Mouse (Mus musculus) heart, adult 18-20 months (tissue): ENCODE results near the gene Zfhx3. TPM values are rescaled to one million over a fixed set of nuclear protein-coding genes. Genes with fewer than 3 reads are reported as not detected.

Experiments used
- DNase-seq, 2 experiments: peaks; one replicate each; pipeline ENCODE4 v3.0.0; 2021 to 2022; ENCODE audit warnings: mixed read lengths in 1 of 2
- total RNA-seq, 2 experiments: library from RNA; stranded (reverse); gene quantifications; 2 replicates each; pipeline ENCODE4 v1.2.3; 2021

Gene Zfhx3
- total RNA-seq, 2 experiments from 2014 or later: 6.7 to 7.9 TPM

- no peak for DNase-seq
Observed at GRCm38 (mm10) chr8:108799250-108799649, 856.8 kb downstream of the Zfhx3 start.

- DNase-seq: no peak
Observed at GRCm38 (mm10) chr8:108800357-108800756, 857.9 kb downstream of the Zfhx3 start.

GRCm38 (mm10) chr8:108803017-108803416, 860.6 kb downstream of the Zfhx3 start:
- no peak for DNase-seq

GRCm38 (mm10) chr8:108811694-108812093, 869.2 kb downstream of the Zfhx3 start:
- no peak for DNase-seq

- DNase-seq: no peak
Observed at GRCm38 (mm10) chr8:108813375-108813774, 870.9 kb downstream of the Zfhx3 start.

- DNase-seq: no peak
Observed at GRCm38 (mm10) chr8:108819271-108819671, 876.8 kb downstream of the Zfhx3 start.

- no peak for DNase-seq
Observed at GRCm38 (mm10) chr8:108819826-108820225, 877.4 kb downstream of the Zfhx3 start.

GRCm38 (mm10) chr8:108820634-108821033, 878.2 kb downstream of the Zfhx3 start:
- peak in 1 of 2 experiments; percentile 28 for DNase-seq

- no peak for DNase-seq
Observed at GRCm38 (mm10) chr8:108822841-108823266, 880.4 kb downstream of the Zfhx3 start.

GRCm38 (mm10) chr8:108824049-108824448, 881.6 kb downstream of the Zfhx3 start:
- no peak for DNase-seq

GRCm38 (mm10) chr8:108826414-108826813, 884.0 kb downstream of the Zfhx3 start:
- no peak for DNase-seq

GRCm38 (mm10) chr8:108827428-108827827, 885.0 kb downstream of the Zfhx3 start:
- peak; percentile 20 to 23 for DNase-seq

GRCm38 (mm10) chr8:108829305-108829717, 886.9 kb downstream of the Zfhx3 start:
- DNase-seq: peak; percentile 16 to 17

GRCm38 (mm10) chr8:108835143-108835542, 892.7 kb downstream of the Zfhx3 start:
- DNase-seq: no peak

- DNase-seq: no peak
Observed at GRCm38 (mm10) chr8:108837788-108838187, 895.3 kb downstream of the Zfhx3 start.

GRCm38 (mm10) chr8:108838761-108839160, 896.3 kb downstream of the Zfhx3 start:
- no peak for DNase-seq

GRCm38 (mm10) chr8:108842307-108842706, 899.9 kb downstream of the Zfhx3 start:
- no peak for DNase-seq

- no peak for DNase-seq
Observed at GRCm38 (mm10) chr8:108846174-108846573, 903.7 kb downstream of the Zfhx3 start.

GRCm38 (mm10) chr8:108846827-108847226, 904.4 kb downstream of the Zfhx3 start:
- peak in 1 of 2 experiments; percentile 27 for DNase-seq

GRCm38 (mm10) chr8:108847356-108847755, 904.9 kb downstream of the Zfhx3 start:
- DNase-seq: no peak

GRCm38 (mm10) chr8:108848484-108848883, 906.0 kb downstream of the Zfhx3 start:
- DNase-seq: no peak

GRCm38 (mm10) chr8:108853028-108853427, 910.6 kb downstream of the Zfhx3 start:
- no peak for DNase-seq

- peak; percentile 36 to 55 for DNase-seq
Observed at GRCm38 (mm10) chr8:108854444-108855102, 912.1 kb downstream of the Zfhx3 start.

- DNase-seq: no peak
Observed at GRCm38 (mm10) chr8:108859001-108859400, 916.6 kb downstream of the Zfhx3 start.
